Mouse (Mus musculus) heart, adult 2 months (tissue): ENCODE data around the gene Gm42372.

Experiments used
- EP300 ChIP-seq: fragments of 200-500 bp; IDR thresholded peaks from 2 replicates; pipeline ENCODE4 v1.6.1; 2011; ENCODE audit warnings: low read depth, low read length, control low read depth; ENCODE audit not compliant: insufficient read depth
- POLR2A ChIP-seq: fragments of 200-500 bp; IDR thresholded peaks from 2 replicates; pipeline ENCODE4 v1.6.1; 2011; ENCODE audit warnings: mild to moderate bottlenecking, low read depth, low read length, control low read depth; ENCODE audit not compliant: insufficient read depth

DNA sequence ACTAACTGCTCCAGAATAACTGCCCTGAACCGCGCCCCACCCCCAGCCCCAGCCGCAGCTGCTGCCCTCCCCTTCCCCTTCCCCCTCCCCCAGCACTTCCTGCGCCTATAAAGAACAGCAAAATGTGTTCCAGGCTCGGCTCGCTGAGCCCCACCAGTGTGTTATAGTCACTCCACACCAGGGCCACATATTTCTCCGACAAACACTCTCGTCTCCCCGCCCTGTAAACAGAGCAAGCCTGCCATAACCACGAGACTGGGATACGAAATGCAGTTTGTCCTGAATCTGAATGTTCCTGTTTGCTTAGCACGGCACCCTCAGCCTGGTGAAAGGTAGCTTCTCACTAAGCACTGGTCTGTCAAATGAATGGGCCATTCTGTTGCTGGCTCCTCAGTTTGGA lies 2.5 kb upstream of the Gm42372 start:
- TF ChIP-seq POLR2A (no peak), EP300 (0 out of 2 replicates have a peak, but pooled peaks have one; percentile 40)
